Mouse (Mus musculus) embryonic fibroblast, embryonic 13.5 days (primary cell): ENCODE data around the gene Nckap5. TPM values are rescaled to one million over a fixed set of nuclear protein-coding genes. Genes with fewer than 3 reads are reported as not detected.

Experiments used
- H3K27ac ChIP-seq: 2 replicates; pipeline ENCODE4 v1.5.1; 2012; ENCODE audit warnings: low read length, control low read depth, inconsistent platforms; ENCODE audit not compliant: insufficient read depth
- H3K4me1 ChIP-seq: 2 replicates; pipeline ENCODE4 v1.6.1; 2011; ENCODE audit warnings: low read length; ENCODE audit not compliant: control insufficient read depth, insufficient read depth
- H3K4me3 ChIP-seq: 2 replicates; pipeline ENCODE4 v1.5.1; 2011; ENCODE audit warnings: mild to moderate bottlenecking, control low read depth, low read length; ENCODE audit not compliant: insufficient read depth
- CTCF ChIP-seq: IDR thresholded peaks from 2 replicates; pipeline ENCODE4 v1.5.1; 2011; ENCODE audit warnings: mild to moderate bottlenecking, control low read depth, low read length, moderate library complexity, borderline replicate concordance; ENCODE audit not compliant: insufficient read depth
- POLR2A ChIP-seq: IDR thresholded peaks from 2 replicates; pipeline ENCODE4 v1.6.1; 2011; ENCODE audit warnings: low read depth, mild to moderate bottlenecking, control low read depth, low read length, moderate library complexity
- polyA plus RNA-seq: library from polyadenylated mRNA; stranded (reverse); fragments of >200 nt; gene quantifications from 2 replicates; pipeline ENCODE4 v1.2.4, GENCODE M21; 2011; ENCODE audit warnings: low read depth; ENCODE audit not compliant: missing spikeins, insufficient read length

The Nckap5 gene
- polyA plus RNA-seq, 1 experiment: 1.7 TPM

DNA sequence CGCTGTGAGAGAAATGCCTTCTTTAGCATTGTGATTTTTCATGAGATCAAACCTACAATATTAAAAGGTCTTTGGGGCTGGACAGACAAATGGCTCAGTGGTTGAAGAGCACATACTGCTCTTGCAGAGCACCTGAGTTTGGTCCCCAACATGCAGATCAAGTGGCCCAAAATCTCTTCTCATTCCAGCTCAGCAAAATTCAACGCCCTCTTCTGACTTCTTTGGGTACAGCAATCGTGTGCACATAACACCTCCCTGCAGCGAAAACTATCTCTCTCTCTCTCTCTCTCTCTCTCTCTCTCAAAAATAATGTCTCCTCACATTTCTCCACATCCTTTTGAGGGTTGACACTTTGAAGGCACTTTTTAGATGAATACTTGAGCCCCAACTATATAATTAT is 398.3 kb downstream of the Nckap5 start:
- TF ChIP-seq CTCF (no peak), POLR2A (no peak)
- Histone ChIP-seq H3K27ac (no peak overlapping the region), H3K4me3 (no peak overlapping the region), H3K4me1 (no peaks in the 10 kb centered on the region)

DNA sequence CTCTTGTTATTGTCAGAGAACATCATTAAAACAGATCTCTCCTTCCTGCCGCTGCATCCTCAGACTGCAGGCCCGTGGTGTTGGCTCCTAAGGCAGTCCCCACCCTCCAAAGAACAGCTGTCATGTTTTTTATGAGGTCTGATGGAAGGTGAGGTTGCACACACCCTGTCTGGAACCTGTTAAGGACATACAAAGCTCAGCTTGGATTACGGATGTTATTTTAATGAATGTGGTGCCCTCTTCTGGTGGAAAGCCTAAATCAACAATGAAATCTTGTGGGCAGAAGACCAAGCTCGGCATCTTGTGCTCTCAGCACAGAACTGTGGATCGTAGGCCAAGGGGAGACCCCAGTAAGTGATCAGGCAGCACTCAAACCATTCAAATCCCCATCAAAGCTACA is 399.0 kb downstream of the Nckap5 start:
- H3K4me3 ChIP-seq: no peak overlapping the region
- H3K4me1 ChIP-seq: no peaks in the 10 kb centered on the region
- no peak overlapping the region for H3K27ac ChIP-seq
- TF ChIP-seq POLR2A (no peak), CTCF (no peak)

DNA sequence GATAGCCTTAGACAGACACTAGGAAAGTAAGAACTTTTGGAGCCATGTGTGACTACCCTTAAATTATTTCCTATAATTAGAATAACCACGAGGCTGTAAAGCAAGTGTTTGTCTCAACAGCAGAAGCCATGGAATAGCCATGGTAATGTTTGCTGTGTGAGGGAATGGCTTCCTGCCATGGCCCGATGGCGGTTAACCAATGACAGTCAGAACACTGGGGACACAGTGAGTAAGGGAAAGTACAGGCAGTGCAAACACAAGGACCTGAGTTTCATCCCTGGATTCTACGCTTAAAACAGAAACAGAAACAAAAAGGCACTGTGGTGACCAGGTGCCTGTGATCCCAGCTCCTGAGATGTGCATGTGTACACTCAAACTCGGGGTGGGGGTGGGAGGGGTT is 419.2 kb downstream of the Nckap5 start:
- TF ChIP-seq CTCF (no peak), POLR2A (no peak)

DNA sequence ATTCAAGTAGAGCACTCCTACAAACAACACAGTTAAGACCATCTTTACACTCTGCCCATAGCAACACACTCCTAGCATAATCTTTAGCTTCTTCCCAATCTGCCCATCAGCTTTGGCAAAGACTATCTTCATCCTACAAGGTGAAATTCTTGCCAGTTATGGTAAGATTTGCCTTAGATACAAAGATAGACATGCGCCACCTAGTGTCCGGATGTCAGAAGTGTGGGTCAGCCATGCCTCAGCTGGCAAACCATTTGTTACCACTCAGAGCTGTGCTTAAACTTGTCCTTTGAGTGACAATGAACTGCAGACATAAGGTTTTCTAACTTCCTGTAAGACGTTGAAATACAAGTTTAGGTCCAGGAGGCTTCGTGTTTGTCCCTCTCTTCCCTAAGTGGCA is 422.7 kb downstream of the Nckap5 start:
- no peak overlapping the region for H3K4me3 ChIP-seq
- no peaks in the 10 kb centered on the region for H3K4me1 ChIP-seq
- TF ChIP-seq CTCF: peak; percentile 38; the same call in 1 of the 2 replicates
- no peak for TF ChIP-seq POLR2A
- no peak overlapping the region for H3K27ac ChIP-seq

More for the DNA sequence above, 419.2 kb downstream of the Nckap5 start:
- Histone ChIP-seq H3K4me3 (no peak overlapping the region), H3K27ac (no peak overlapping the region), H3K4me1 (no peaks in the 10 kb centered on the region)

DNA sequence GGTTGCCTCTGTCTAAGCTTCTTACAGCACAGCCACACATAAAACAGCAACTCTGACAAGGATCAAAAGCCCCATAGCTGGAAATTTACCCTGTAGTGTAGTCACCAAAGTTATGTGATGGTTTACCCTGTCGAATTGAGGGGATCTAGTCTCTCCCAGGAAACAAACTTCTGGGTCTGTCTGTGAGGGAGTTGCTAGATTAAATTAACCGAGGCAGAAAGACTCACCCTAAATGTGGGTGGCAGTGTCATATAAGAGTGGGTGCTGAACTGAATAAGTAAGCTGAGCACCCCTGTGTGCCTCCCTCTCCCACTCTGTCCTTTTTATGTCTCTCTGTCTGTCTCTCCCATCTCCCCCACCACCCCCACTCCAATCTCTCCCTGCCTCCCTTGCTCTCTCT is 425.1 kb downstream of the Nckap5 start:
- H3K4me1 ChIP-seq: no peaks in the 10 kb centered on the region
- no peak overlapping the region for H3K27ac ChIP-seq
- H3K4me3 ChIP-seq: no peak overlapping the region
- TF ChIP-seq POLR2A (no peak), CTCF (no peak)

DNA sequence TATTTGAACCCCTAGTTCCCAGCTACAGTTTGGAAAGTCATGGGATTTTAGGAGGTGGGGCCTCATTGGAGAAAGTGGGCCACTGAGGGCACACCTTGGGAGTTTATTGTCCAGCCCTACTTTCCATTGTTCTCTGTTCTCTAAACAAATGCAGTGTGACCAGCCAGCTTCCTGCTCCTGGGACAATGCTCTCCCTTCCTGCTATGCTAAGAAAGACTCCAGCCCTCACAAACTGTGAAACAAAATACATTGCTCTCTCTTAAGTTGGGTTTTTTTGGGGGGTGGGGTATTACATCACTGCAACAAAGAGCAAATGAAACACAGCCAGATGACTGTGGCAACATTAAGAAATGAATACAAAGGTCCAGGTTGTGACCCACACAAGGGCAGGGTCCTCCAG is 426.6 kb downstream of the Nckap5 start:
- TF ChIP-seq POLR2A: no peak
- no peak for TF ChIP-seq CTCF

DNA sequence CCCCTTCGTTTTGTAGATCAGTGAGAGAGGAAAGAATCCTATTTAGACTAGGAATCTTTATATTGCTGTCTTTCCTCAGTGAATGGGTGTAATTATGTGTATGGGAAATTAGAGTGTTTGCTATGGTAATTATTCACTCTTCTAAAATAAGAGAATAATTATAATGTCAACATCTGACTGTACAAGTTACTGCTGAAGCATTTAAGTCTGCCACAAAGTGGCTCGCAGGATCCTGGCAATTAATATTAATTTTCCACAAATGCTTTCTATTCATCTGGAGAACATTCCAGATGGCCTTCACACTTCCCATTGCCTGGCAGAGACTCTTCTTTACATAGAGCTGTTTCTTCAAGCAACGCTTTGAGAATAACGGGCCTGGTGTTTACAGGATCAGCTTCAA is 439.4 kb downstream of the Nckap5 start:
- H3K4me1 ChIP-seq: no peaks in the 10 kb centered on the region
- no peak overlapping the region for H3K27ac ChIP-seq
- no peak for TF ChIP-seq CTCF
- TF ChIP-seq POLR2A: no peak
- no peak overlapping the region for H3K4me3 ChIP-seq

More for the DNA sequence above, 426.6 kb downstream of the Nckap5 start:
- Histone ChIP-seq H3K27ac (no peak overlapping the region), H3K4me1 (no peaks in the 10 kb centered on the region), H3K4me3 (no peak overlapping the region)

DNA sequence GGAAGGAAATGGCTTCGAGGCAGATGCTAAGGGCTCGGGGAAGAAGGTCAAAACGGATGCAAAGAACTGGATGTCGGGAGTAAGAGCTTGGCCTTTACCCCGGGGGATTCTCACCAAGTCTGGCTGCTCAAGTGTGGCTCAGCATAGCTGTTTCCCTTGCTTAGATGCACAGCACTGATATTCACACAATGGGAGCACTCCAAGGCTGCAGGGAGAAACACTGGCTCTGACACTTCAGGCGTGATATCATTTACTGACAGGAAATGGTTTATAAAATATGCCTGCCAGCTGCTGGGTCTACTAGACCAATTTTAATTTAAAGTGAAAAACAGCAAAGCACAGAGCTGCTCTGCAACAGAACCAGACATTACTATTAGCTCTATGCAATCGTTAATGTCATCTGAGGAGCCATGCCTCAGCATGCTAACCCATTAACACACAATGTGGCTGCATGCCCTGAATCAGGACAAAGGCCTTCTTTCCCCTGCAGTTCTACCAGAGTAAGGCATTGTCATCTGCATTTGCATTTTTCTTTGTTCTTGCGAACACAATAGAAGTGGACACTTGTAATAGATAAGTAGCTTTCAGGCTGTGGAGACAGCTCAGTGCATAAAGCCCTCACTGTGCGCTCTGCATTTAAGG is 453.1 kb downstream of the Nckap5 start:
- Histone ChIP-seq H3K27ac (no peak overlapping the region), H3K4me3 (no peak overlapping the region), H3K4me1 (no peaks in the 10 kb centered on the region)
- no peak for TF ChIP-seq POLR2A
- no peak for TF ChIP-seq CTCF

DNA sequence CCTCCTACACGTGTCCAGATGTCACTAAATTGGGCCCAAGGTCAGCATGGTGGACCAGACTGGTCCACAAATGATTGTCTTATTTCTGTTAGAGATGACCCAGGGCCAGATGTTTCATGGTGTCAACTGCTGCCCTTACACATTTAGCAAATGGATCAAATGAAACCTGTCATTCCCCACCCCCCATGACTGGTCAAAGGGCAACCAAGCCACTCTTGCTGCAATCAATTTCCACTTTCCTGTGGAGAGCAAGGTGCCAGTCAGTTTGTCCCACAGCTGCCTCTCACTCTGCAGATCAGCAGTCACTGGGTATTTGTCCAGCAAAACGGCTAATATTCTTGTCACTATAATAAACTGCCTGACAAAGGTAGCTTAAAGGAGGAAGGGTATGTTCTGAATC is 463.9 kb downstream of the Nckap5 start:
- H3K4me1 ChIP-seq: no peaks in the 10 kb centered on the region
- H3K4me3 ChIP-seq: no peak overlapping the region
- TF ChIP-seq POLR2A (no peak), CTCF (no peak)
- H3K27ac ChIP-seq: no peak overlapping the region

DNA sequence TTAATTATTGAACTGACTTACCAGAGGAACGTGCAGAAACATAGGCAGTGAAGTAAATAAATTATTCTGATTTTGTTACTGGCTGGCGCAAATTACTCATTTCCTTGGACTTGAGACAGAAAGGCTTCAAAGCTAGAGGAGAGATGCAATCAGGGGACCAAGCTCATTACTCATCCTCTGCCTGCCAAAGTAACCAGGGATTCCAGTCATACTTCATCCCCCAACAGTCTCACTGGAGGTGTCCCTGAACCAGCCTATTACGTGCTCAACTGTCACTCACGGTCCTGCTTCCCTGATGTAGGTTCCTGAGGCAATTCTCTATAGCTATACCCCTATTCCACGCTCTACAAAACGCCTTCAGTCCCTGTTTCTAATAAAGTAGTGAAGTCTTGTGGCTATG is 466.0 kb downstream of the Nckap5 start:
- Histone ChIP-seq H3K4me3 (no peak overlapping the region), H3K27ac (no peak overlapping the region), H3K4me1 (no peaks in the 10 kb centered on the region)
- TF ChIP-seq CTCF (no peak), POLR2A (no peak)
